Mouse (Mus musculus) heart, embryonic 14.5 days (tissue): ENCODE data around the gene Ddx24. TPM values are rescaled to one million over a fixed set of nuclear protein-coding genes. Genes with fewer than 3 reads are reported as not detected.

Experiments
- ATAC-seq: fragments of 200-750 bp; cut with Nextera tagmentation; 2 replicates; pipeline ENCODE4 v1.8.0; 2017; ENCODE audit warnings: low read depth, moderate TSS enrichment; ENCODE audit not compliant: insufficient number of reproducible peaks, insufficient read depth, low FRiP score
- H3K27ac ChIP-seq, 2 experiments: fragments of 200-500 bp in 1 of 2; fragments of 300-500 bp in 1 of 2; sonication (generic) in 1 of 2; replicated peaks in 1 of 2; 2 replicates each; pipeline ENCODE4 v1.5.1; 2012 to 2014; ENCODE audit warnings: low read depth in 2 of 2, low read length in 2 of 2, control low read depth in 1 of 2, mild to moderate bottlenecking in 1 of 2, mixed read lengths in 1 of 2; ENCODE audit not compliant: control insufficient read depth in 1 of 2, insufficient read depth in 1 of 2
- H3K27me3 ChIP-seq: fragments of 300-500 bp; sonication (generic); 2 replicates; pipeline ENCODE4 v1.6.1; 2014; ENCODE audit warnings: mild to moderate bottlenecking, low read length, control low read depth; ENCODE audit not compliant: control insufficient read depth, insufficient read depth
- H3K36me3 ChIP-seq: fragments of 300-500 bp; sonication (generic); 2 replicates; pipeline ENCODE4 v1.6.1; 2014; ENCODE audit warnings: mild to moderate bottlenecking, control low read depth, low read length, mixed read lengths; ENCODE audit not compliant: control insufficient read depth, insufficient read depth
- H3K4me1 ChIP-seq, 2 experiments: fragments of 200-500 bp in 1 of 2; fragments of 300-500 bp in 1 of 2; sonication (generic) in 1 of 2; 2 replicates each; pipeline ENCODE4 v1.6.1; 2012 to 2014; ENCODE audit warnings: low read length in 2 of 2, control low read depth in 1 of 2, mixed read lengths in 1 of 2; ENCODE audit not compliant: control insufficient read depth in 2 of 2, insufficient read depth in 2 of 2
- H3K4me2 ChIP-seq: fragments of 300-500 bp; sonication (generic); 2 replicates; pipeline ENCODE4 v1.6.1; 2014; ENCODE audit warnings: mild to moderate bottlenecking, low read length
- H3K4me3 ChIP-seq, 2 experiments: fragments of 200-500 bp in 1 of 2; fragments of 300-500 bp in 1 of 2; sonication (generic) in 1 of 2; 2 replicates each; pipeline ENCODE4 v1.5.1; 2012 to 2014; ENCODE audit warnings: low read length in 2 of 2, mild to moderate bottlenecking in 2 of 2, control low read depth in 1 of 2, low read depth in 1 of 2, moderate library complexity in 1 of 2; ENCODE audit not compliant: control insufficient read depth in 1 of 2, insufficient read depth in 1 of 2
- H3K9ac ChIP-seq: fragments of 300-500 bp; sonication (generic); 2 replicates; pipeline ENCODE4 v1.6.1; 2014; ENCODE audit warnings: mild to moderate bottlenecking, low read length
- H3K9me3 ChIP-seq: fragments of 300-500 bp; sonication (generic); 2 replicates; pipeline ENCODE4 v1.6.1; 2016; ENCODE audit warnings: low read length, control low read depth; ENCODE audit not compliant: control insufficient read depth
- WGBS: fragments of 180-500 bp; shearing (Covaris S2); extraction: QIAGEN DNeasy Blood & Tissue Kit; methylation state at CpG from one replicate; pipeline ENCODE4 v1.1.7; 2014; 5-methylcytosine and 5-hydroxymethylcytosine counted together
- polyA plus RNA-seq: library from polyadenylated mRNA; unstranded; fragments of >200 nt; fragmentation: Nextera tagmentation; extraction: Ambion mirVana; gene quantifications from 2 replicates; pipeline ENCODE4 v1.2.1, GENCODE M21; 2014

The Ddx24 gene
- polyA plus RNA-seq, 1 experiment from 2014 or later, result 55.5 TPM

- no peak for ATAC-seq
- 82% methylated on average over 8 of the region's 8 CpGs for WGBS
- peaks cover 29 to 34% of the 10 kb centered on the region in 2 experiments for H3K4me1 ChIP-seq
- no peak overlapping the region for H3K9ac ChIP-seq
- no peaks in the 10 kb centered on the region for H3K27me3 ChIP-seq
- no peak overlapping the region for H3K27ac ChIP-seq
- H3K9me3 ChIP-seq, result no peaks in the 10 kb centered on the region
- H3K4me3 ChIP-seq, result no peak overlapping the region
- H3K36me3 ChIP-seq, result no peaks in the 10 kb centered on the region
- H3K4me2 ChIP-seq, result no peak overlapping the region
These were observed 64.8 kb downstream of the Ddx24 start for GRCm38 (mm10) chr12:103360812-103361211.

DNA sequence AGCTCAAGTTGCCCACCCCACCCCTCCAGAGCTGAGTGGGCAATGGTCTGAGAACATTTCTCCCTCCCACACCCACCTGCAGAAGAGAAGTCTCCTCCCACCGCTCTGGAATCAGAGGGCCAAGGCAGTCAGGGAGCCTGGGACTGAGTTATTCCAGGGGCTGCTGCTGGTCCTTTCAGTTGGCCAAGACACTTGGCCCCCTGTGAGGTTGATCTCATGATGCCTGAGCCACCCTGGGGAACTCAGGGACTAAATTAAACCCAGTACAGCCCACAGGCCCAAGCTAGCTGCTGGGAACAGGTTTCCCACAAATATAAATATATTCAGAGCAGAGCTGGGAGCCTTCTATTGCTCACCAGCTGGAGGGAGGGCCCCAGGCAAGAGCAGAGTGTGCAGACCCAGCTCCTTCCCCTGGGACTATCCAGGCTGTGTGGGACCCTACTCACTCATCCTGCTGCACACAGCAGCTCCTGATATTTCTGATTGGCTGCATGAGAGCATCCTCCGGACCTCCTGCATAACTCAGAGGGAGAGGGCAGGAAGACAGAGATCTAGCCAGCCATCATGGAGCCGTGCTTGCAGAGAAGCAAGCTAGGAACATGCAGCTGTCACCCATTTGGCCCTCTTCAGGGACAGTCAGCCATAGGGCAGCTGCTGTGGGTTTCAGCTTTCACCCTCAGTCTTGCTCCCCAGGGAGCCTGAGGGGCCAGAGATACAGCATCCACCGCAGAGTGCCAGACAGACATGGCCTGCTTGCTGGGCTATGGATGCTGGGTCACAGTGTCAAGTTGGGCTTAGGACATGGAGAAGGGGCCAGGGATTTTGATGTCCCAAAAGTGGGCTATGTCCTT, 66.5 kb downstream of the Ddx24 start:
- 47% methylated on average over 4 of the region's 4 CpGs for WGBS

GRCm38 (mm10) chr12:103358216-103358615, 67.4 kb downstream of the Ddx24 start:
- no peak overlapping the region; a peak in 1 of 4 replicates for H3K27ac ChIP-seq
- H3K36me3 ChIP-seq, result no peaks in the 10 kb centered on the region
- H3K4me2 ChIP-seq, result no peak overlapping the region
- no peak overlapping the region for H3K9ac ChIP-seq
- no peaks in the 10 kb centered on the region for H3K9me3 ChIP-seq
- H3K4me1 ChIP-seq, result peaks cover 38 to 42% of the 10 kb centered on the region in 2 experiments
- H3K27me3 ChIP-seq, result no peaks in the 10 kb centered on the region
- 45% methylated on average over 8 of the region's 8 CpGs for WGBS
- no peak for ATAC-seq
- no peak overlapping the region for H3K4me3 ChIP-seq

More for the DNA sequence above, 66.5 kb downstream of the Ddx24 start:
- H3K27ac ChIP-seq, result no peak overlapping the region
- H3K4me2 ChIP-seq, result no peak overlapping the region
- H3K9ac ChIP-seq, result no peak overlapping the region
- peaks cover 36 to 40% of the 10 kb centered on the region in 2 experiments for H3K4me1 ChIP-seq
- no peaks in the 10 kb centered on the region for H3K27me3 ChIP-seq
- H3K4me3 ChIP-seq, result no peak overlapping the region
- no peaks in the 10 kb centered on the region for H3K9me3 ChIP-seq
- H3K36me3 ChIP-seq, result no peaks in the 10 kb centered on the region
- no peak for ATAC-seq

Other genes with a start within 250 kb of the Ddx24 start
- gene Prima1, start 183.7 kb downstream of the Ddx24 start, polyA plus RNA-seq, result 0.53 TPM in 1 of 2 replicates, not detected in the other
- gene Fam181a, start 114.9 kb downstream of the Ddx24 start, polyA plus RNA-seq, result 0.19 TPM in 1 of 2 replicates, not detected in the other
- gene Asb2, start 69.8 kb downstream of the Ddx24 start, polyA plus RNA-seq, result 235 and 254 TPM in 2 replicates
- 13.8 and 14.8 TPM in 2 replicates for gene Otub2, start 37.1 kb downstream of the Ddx24 start, polyA plus RNA-seq
- 0.68 and 1.0 TPM in 2 replicates for gene 9330161L09Rik, start 18.0 kb downstream of the Ddx24 start, polyA plus RNA-seq
- 34.7 and 38.4 TPM in 2 replicates for gene Ifi27, start 8.4 kb upstream of the Ddx24 start, polyA plus RNA-seq
- gene Ifi27l2a, start 17.9 kb upstream of the Ddx24 start, polyA plus RNA-seq, result 17.6 and 21.7 TPM in 2 replicates
- gene Ifi27l2b, start 31.4 kb upstream of the Ddx24 start, polyA plus RNA-seq, result 0.68 TPM in 1 of 2 replicates, not detected in the other
- 0.19 and 0.26 TPM in 2 replicates for gene Ppp4r4, start 106.5 kb upstream of the Ddx24 start, polyA plus RNA-seq
- gene Serpina10, start 205.6 kb upstream of the Ddx24 start, polyA plus RNA-seq, result not detected in 2 replicates
- 0.22 and 0.44 TPM in 2 replicates for gene Serpina6, start 231.4 kb upstream of the Ddx24 start, polyA plus RNA-seq